Mouse (Mus musculus): ENCODE measurements around the gene 4930524B15Rik. TPM values are rescaled to one million over a fixed set of nuclear protein-coding genes. Genes with fewer than 3 reads are reported as not detected.

Gene 4930524B15Rik
- total and polyA plus RNA-seq, 2 experiments from 2014 or later: 0.41 to 1.3 TPM

DNA sequence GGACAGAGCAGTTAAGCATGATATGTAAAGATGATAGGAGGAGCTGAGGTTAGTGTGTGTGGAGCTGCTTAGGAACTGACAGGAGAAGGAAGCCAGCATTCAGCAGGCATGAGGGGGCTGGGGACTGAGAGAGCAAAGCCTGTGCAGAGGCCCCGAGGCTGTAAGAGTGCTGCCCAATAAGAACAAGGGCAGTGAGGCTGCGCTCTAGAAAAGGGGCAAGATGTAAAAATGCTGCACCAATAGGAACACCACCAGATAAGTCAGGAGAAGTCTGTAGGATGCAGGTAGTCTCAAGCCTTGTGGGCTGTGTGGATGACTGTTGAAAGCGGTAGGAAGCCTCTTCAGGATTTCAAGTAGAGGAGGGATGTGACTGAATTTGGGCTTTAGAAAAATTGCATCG, 52.8 kb downstream of the 4930524B15Rik start:
- ATAC-seq (peak; percentile 13; the same call in 1 of the 2 replicates), DNase-seq (peak; percentile 35)
- Histone ChIP-seq H3K9ac (no peak overlapping the region), H3K4me1 (ENCODE audit: insufficient read depth) (peaks cover 20% of the 10 kb centered on the region), H3K27ac (ENCODE audit: low read depth, low read length) (peak overlapping the region; percentile 93), H3K36me3 (ENCODE audit: insufficient read depth) (peaks cover 26% of the 10 kb centered on the region), H3K4me2 (ENCODE audit: low read depth) (no peak overlapping the region), H3K4me3 (ENCODE audit: low read depth, low read length) (no peak overlapping the region), H3K9me3 (ENCODE audit: low read length) (no peaks in the 10 kb centered on the region), H3K27me3 (ENCODE audit: insufficient read depth, low read length) (no peaks in the 10 kb centered on the region)
- no peak for TF ChIP-seq CTCF (IDR thresholded peaks at IDR 0.05; ENCODE audit: low read depth)
- 35% methylated on average over 4 of the region's 4 CpGs for WGBS

GRCm38 (mm10) chr11:32020031-32020965, 54.9 kb downstream of the 4930524B15Rik start:
- Histone ChIP-seq H3K4me1 (ENCODE audit: insufficient read depth) (peaks cover 20% of the 10 kb centered on the region), H3K9ac (peak overlapping the region; percentile 39), H3K27me3 (ENCODE audit: insufficient read depth, low read length) (no peaks in the 10 kb centered on the region), H3K36me3 (ENCODE audit: insufficient read depth) (peaks cover 28% of the 10 kb centered on the region), H3K9me3 (ENCODE audit: low read length) (no peaks in the 10 kb centered on the region), H3K27ac (ENCODE audit: low read depth, low read length) (peak overlapping the region; percentile 93), H3K4me2 (ENCODE audit: low read depth) (peak overlapping the region; percentile 30), H3K4me3 (ENCODE audit: low read depth, low read length) (no peak overlapping the region)
- no peak for TF ChIP-seq CTCF (IDR thresholded peaks at IDR 0.05; ENCODE audit: low read depth)
- peak; percentile 81 for DNase-seq
- peak; percentile 87 for ATAC-seq
- 2% methylated on average over 8 of the region's 8 CpGs for WGBS

- 63% methylated on average over 5 of the region's 5 CpGs for WGBS
Measured at GRCm38 (mm10) chr11:32026634-32027033, 61.2 kb downstream of the 4930524B15Rik start.

DNA sequence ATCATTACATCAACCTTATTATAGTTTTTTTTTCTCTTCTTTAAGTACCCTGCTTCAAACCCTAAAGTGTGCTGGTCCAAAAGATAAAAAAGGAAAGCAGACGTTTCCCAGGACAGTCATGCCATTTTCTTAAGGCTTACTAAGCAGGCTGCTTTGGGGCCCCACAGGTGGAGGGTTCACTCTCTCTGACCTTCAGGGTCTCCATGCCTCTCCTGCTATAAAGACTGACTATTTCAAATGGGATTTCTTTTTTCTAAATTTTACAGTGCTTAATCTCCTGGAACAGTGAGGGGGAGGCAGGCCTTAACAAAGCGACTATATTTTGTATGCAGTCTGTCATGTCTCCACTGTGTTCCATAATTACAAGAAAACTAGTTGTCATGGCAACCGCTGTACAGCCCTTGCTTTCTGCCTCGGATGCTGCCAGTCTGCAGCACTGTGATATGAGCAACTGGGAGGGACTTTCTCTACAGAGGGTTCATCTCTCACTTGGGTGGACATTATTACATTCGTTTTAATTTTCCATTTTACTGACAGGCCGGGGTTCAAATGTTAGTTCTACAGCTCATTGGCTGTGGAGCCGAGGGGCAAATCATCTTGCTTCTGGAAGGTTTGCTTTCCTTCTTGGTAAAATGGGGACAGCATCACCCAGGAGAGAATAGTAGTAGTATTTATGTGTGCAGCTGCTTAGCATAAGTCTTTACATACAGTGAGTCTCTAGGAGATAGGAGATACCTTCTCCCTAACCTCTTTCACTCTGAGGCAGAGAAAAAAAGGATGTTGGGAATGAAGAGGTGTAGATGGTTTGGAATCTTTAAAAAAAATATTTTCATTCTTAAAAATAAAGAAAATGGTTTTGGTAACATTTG, 62.3 kb downstream of the 4930524B15Rik start:
- WGBS: 19% methylated on average over 7 of the region's 7 CpGs
- Histone ChIP-seq H3K4me2 (ENCODE audit: low read depth) (peak overlapping the region; percentile 8), H3K4me3 (ENCODE audit: low read depth, low read length) (no peak overlapping the region), H3K27me3 (ENCODE audit: insufficient read depth, low read length) (no peaks in the 10 kb centered on the region), H3K4me1 (ENCODE audit: insufficient read depth) (peaks cover 30% of the 10 kb centered on the region), H3K9me3 (ENCODE audit: low read length) (no peaks in the 10 kb centered on the region), H3K36me3 (ENCODE audit: insufficient read depth) (peaks cover 15% of the 10 kb centered on the region; the same call in 1 of the 2 replicates), H3K9ac (peak overlapping the region; percentile 23), H3K27ac (ENCODE audit: low read depth, low read length) (peak overlapping the region; percentile 80)
- peak; percentile 98 for ATAC-seq
- TF ChIP-seq CTCF (IDR thresholded peaks at IDR 0.05; ENCODE audit: low read depth): no peak
- DNase-seq: peak; percentile 91

More at GRCm38 (mm10) chr11:32026634-32027033, 61.2 kb downstream of the 4930524B15Rik start:
- Histone ChIP-seq H3K27ac (ENCODE audit: low read depth, low read length) (peak overlapping the region; percentile 80), H3K9ac (0 out of 2 replicates have a peak overlapping the region, but pooled peaks have one; percentile 10), H3K4me1 (ENCODE audit: insufficient read depth) (peaks cover 35% of the 10 kb centered on the region), H3K27me3 (ENCODE audit: insufficient read depth, low read length) (no peaks in the 10 kb centered on the region), H3K4me3 (ENCODE audit: low read depth, low read length) (no peak overlapping the region), H3K4me2 (ENCODE audit: low read depth) (no peak overlapping the region), H3K36me3 (ENCODE audit: insufficient read depth) (peaks cover 26% of the 10 kb centered on the region), H3K9me3 (ENCODE audit: low read length) (no peaks in the 10 kb centered on the region)
- no peak for ATAC-seq
- TF ChIP-seq CTCF (IDR thresholded peaks at IDR 0.05; ENCODE audit: low read depth): no peak
- DNase-seq: no peak

GRCm38 (mm10) chr11:32028605-32029004, 63.2 kb downstream of the 4930524B15Rik start:
- H3K4me2 ChIP-seq (ENCODE audit: low read depth): no peak overlapping the region
- no peak overlapping the region for H3K9ac ChIP-seq
- ATAC-seq (no peak), DNase-seq (no peak)
- peak overlapping the region; percentile 37 for H3K27ac ChIP-seq (ENCODE audit: low read depth, low read length)
- TF ChIP-seq CTCF (IDR thresholded peaks at IDR 0.05; ENCODE audit: low read depth): no peak
- H3K9me3 ChIP-seq (ENCODE audit: low read length): no peaks in the 10 kb centered on the region
- WGBS: 76% methylated on average over 3 of the region's 3 CpGs
- H3K27me3 ChIP-seq (ENCODE audit: insufficient read depth, low read length): no peaks in the 10 kb centered on the region
- no peak overlapping the region for H3K4me3 ChIP-seq (ENCODE audit: low read depth, low read length)
- peaks cover 13% of the 10 kb centered on the region; the same call in 1 of the 2 replicates for H3K36me3 ChIP-seq (ENCODE audit: insufficient read depth)
- peaks cover 28% of the 10 kb centered on the region for H3K4me1 ChIP-seq (ENCODE audit: insufficient read depth)

Other genes starting within 250 kb of the 4930524B15Rik start
- 70.4 and 102 TPM in 2 replicates for gene Cpeb4, start 93.4 kb upstream of the 4930524B15Rik start, total RNA-seq (2014; rRNA removed)
- gene Cpeb4, start 93.4 kb upstream of the 4930524B15Rik start, polyA plus RNA-seq (2015; fragmentation: Nextera tagmentation; extraction: Ambion mirVana): 10.0 and 14.2 TPM in 2 replicates
- gene Nsg2, start 34.9 kb downstream of the 4930524B15Rik start, total RNA-seq (2014; rRNA removed): 1,434 and 1,519 TPM in 2 replicates
- gene Nsg2, start 34.9 kb downstream of the 4930524B15Rik start, polyA plus RNA-seq (2015; fragmentation: Nextera tagmentation; extraction: Ambion mirVana): 646 and 742 TPM in 2 replicates
- gene Il9r, start 234.7 kb downstream of the 4930524B15Rik start, total RNA-seq (2014; rRNA removed): not detected in 2 replicates
- not detected in 2 replicates for gene Il9r, start 234.7 kb downstream of the 4930524B15Rik start, polyA plus RNA-seq (2015; fragmentation: Nextera tagmentation; extraction: Ambion mirVana)
- gene Snrnp25, start 239.8 kb downstream of the 4930524B15Rik start, total RNA-seq (2014; rRNA removed): 15.2 and 34.0 TPM in 2 replicates
- 50.4 and 58.0 TPM in 2 replicates for gene Snrnp25, start 239.8 kb downstream of the 4930524B15Rik start, polyA plus RNA-seq (2015; fragmentation: Nextera tagmentation; extraction: Ambion mirVana)